Mouse (Mus musculus) CD4-positive, CD25-positive, alpha-beta regulatory T cell, adult 4 months (primary cell): ENCODE data around the gene Kif16b. TPM values are rescaled to one million over a fixed set of nuclear protein-coding genes. Genes with fewer than 3 reads are reported as not detected.
"Not testable (repeated sequence)": the region's sequence is repeated elsewhere in the genome, so short reads cannot be mapped to it uniquely, and the experiment has no call there.

ENCODE experiments used
- ATAC-seq: one replicate; pipeline ENCODE4 v1.8.0; 2017
- polyA plus RNA-seq, 2 experiments: library from polyadenylated mRNA; unstranded; fragments of 100-300 nt; shearing (Covaris generic); gene quantifications; one replicate each; pipeline ENCODE4 v1.2.1; 2017

Gene Kif16b
- polyA plus RNA-seq, 2 experiments from 2014 or later, result 9.3 to 11.5 TPM

- ATAC-seq, result no peak
Measured at GRCm38 (mm10) chr2:142585845-142586244, 315.5 kb downstream of the Kif16b start.

- no peak for ATAC-seq
Measured at GRCm38 (mm10) chr2:142584851-142585737, 316.2 kb downstream of the Kif16b start.

- no peak for ATAC-seq
Measured at GRCm38 (mm10) chr2:142580449-142580848, 320.9 kb downstream of the Kif16b start.

GRCm38 (mm10) chr2:142577414-142577813 is 323.9 kb downstream of the Kif16b start:
- ATAC-seq, result not testable (repeated sequence)

- no peak for ATAC-seq
Measured at GRCm38 (mm10) chr2:142569771-142570170, 331.6 kb downstream of the Kif16b start.

Other genes starting within 250 kb of the Kif16b start
- gene Snrpb2, start 161.5 kb upstream of the Kif16b start, polyA plus RNA-seq, result 10 to 100 TPM; 61.5 to 95.5 TPM
- not detected for gene Otor, start 176.9 kb upstream of the Kif16b start, polyA plus RNA-seq